Mouse (Mus musculus) bone marrow macrophage, adult 2 months (primary cell): ENCODE measurements at regions not wholly inside any gene's neighbourhood (a gene's known extent, or its start where the extent isn't known, plus 50 kb on each side); places are given as distances from the start of the nearest gene placed in this dataset.

Experiments used
- H3K27ac ChIP-seq: 2 replicates; pipeline ENCODE4 v1.5.1; 2012; ENCODE audit warnings: low read depth, low read length; ENCODE audit not compliant: insufficient read depth
- H3K4me1 ChIP-seq: 2 replicates; pipeline ENCODE4 v1.6.1; 2012; ENCODE audit warnings: low read length; ENCODE audit not compliant: control insufficient read depth, insufficient read depth
- H3K4me3 ChIP-seq: 2 replicates; pipeline ENCODE4 v1.5.1; 2012; ENCODE audit warnings: mild to moderate bottlenecking, low read length, moderate library complexity; ENCODE audit not compliant: insufficient read depth
- CTCF ChIP-seq: IDR thresholded peaks from 2 replicates; pipeline ENCODE4 v1.5.1; 2012; ENCODE audit warnings: low read depth, mild to moderate bottlenecking, low read length, moderate library complexity
- POLR2A ChIP-seq: IDR thresholded peaks from 2 replicates; pipeline ENCODE4 v1.6.1; 2012; ENCODE audit warnings: mild to moderate bottlenecking, low read depth, low read length, borderline replicate concordance

DNA sequence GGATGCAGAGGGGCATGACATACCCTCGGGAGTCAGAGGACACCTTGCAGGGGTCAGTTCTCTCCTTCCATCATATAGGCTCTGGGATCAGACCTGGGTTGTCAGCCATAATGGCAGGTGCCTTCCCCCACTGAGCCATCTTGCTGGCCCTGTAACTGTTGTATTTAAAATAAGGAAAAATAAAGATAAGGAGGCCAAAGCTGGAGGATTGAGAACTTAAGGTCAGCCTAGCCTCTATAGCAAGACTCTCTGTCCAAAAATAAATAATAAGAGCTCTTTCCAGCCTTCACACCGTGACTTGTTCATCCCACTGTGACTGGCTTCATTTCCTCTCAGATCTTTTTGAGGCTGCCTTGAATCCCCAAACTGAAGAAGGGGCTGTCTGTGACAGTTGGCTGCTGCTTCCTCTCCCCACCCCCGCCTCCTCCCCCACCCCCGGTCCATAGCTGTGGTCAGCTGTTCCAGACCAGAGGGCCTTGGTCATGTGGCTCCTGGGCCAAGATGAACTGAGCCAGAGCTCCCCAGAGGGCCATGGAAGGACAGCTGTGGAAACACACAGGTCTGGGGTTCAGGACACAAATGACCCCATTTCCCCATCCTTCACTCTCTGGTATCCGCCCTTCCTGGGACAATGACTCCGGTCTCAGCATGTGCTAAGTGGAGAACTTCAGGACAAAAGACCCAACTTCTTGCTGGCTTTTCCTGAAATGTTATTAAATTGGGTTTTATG is 81.6 kb upstream of the Errfi1 start:
- Histone ChIP-seq H3K4me1 (peaks cover 2% of the 10 kb centered on the region), H3K27ac (no peak overlapping the region), H3K4me3 (no peak overlapping the region)
- TF ChIP-seq POLR2A: no peak

DNA sequence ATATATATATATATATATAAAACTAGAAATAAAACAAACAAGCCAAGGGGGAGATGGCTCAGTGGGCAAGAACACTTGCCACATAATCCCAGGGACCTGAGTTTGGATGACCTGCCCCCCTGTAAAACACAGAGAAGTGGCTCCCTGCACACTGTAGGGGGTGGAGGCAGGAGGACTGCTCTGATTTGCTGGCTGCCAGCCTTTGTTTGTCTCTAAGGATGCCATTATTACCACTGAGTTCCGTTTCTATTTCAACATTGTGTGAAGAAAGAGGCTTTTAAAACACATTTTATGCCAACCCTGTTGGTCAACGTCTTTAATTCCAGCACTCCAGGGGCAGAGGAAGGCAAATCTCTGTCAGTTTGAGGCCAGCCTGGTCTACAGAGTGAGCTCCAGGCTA is 82.2 kb upstream of the Errfi1 start:
- TF ChIP-seq POLR2A: no peak
- TF ChIP-seq CTCF: no peak
- Histone ChIP-seq H3K4me1 (peaks cover 2% of the 10 kb centered on the region), H3K27ac (no peak overlapping the region), H3K4me3 (no peak overlapping the region)

DNA sequence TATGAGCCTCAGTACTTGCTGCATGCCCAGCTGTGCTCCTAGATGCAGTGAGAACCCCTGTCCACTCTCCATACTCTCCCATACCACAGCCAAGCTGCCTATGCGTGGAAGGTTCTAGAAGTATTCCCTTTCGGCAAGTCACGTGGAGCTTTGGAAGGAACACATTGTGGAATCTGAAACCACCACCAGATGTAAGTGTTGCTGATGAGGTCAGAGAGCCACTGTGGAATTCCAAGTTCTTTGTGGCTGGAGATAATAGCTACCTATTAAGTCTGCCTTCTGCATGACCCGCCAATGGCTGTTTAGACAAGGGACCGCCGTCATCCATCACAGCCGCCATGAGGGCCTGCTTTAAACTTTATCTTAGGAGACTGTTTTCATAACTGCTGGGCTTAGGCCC is 84.7 kb upstream of the Errfi1 start:
- H3K4me3 ChIP-seq: no peak overlapping the region
- peaks cover 2% of the 10 kb centered on the region for H3K4me1 ChIP-seq
- H3K27ac ChIP-seq: no peak overlapping the region
- no peak for TF ChIP-seq POLR2A
- no peak for TF ChIP-seq CTCF

DNA sequence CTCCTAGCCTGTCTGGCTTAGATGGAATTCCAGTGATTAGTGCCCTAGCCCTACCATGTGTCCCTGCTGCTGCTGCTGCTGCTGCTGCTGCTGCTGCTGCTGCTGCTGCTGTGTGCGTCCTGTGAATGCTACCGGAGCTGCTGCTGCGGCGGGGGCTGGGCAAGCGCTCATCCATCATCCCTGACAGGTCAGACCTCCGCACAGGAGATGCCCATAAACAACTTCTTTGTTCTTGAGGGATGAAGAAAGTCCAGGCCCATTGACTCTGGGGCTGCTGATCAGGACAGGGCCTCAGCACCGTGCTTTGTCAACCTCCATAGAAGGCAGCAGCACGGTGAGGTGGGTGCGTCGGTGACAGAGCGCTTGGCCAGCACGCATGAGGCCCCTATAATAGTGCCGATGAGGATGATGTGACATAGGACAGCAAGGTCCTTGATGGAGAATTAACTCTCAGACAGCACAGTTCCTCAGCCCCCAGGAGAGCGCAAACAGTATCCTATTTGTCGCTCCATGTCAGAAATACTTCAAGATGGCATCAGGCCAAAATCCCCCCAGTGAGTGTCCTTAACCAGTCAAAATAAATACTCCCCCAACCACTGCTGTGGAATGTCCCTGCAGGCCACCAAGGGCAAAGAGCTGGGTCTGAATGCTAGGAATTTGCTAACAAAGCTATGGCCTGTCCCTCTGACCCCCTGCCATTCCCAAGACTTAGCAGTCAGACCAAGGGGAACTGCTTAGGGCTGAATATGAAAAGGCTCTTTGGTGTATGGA is 95.1 kb upstream of the Errfi1 start:
- Histone ChIP-seq H3K4me1 (no peaks in the 10 kb centered on the region), H3K4me3 (no peak overlapping the region), H3K27ac (no peak overlapping the region)
- TF ChIP-seq CTCF (no peak), POLR2A (no peak)

DNA sequence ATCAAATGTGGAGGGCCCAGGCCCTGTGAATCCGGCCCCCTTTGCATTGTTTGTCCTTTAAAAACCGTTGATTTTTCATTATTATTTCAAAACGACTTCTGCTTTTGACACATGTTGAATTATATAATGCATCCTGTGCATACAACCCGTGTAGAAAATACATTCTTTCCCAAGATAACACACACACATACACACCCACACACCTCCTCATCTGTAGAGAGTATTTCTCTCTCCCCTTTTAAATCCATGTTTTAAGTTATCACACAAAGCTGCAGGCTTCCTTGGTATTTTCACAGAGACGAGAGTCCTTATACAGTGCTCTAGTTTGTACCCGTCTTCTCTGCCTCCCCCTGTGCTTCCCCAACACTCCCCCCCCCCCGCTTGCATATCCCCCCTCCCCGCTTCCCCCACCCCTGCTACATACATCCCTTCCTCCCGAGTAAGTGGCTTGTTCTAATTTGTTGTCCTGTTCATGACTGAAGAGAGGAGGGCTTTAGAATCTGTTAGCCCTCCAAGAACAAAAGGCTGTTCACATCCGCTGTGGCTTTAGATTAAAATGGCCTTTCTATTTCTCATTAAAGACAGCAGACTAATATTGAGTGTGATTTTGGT is 95.8 kb upstream of the Errfi1 start:
- Histone ChIP-seq H3K27ac (no peak overlapping the region), H3K4me1 (no peaks in the 10 kb centered on the region), H3K4me3 (no peak overlapping the region)
- TF ChIP-seq POLR2A (no peak), CTCF (no peak)

DNA sequence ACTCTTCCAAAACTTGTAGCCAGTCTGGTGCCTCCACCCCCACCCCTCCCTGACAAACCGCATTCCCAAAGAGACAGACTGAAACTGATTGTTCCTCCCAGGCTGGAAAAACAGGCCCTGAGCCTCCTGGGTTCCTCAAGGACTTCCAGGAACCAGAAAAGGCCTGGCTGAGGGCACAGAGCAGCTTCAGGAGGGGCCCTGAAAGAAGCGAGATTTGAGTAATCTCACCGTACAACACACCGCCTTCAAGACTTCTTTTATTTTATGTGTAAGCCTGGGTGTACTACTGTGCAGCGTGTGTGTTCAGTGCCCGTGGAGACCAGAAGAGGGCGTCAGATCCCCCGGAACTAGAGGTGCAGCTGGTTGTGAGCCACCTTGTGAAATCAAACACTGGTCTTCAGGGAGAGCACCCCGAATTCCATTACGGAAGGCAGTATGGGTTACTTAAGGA is 96.4 kb upstream of the Errfi1 start:
- TF ChIP-seq POLR2A (no peak), CTCF (peak; percentile 31; the same call in 1 of the 2 replicates)
- no peak overlapping the region for H3K4me3 ChIP-seq
- no peak overlapping the region for H3K27ac ChIP-seq
- H3K4me1 ChIP-seq: no peaks in the 10 kb centered on the region

DNA sequence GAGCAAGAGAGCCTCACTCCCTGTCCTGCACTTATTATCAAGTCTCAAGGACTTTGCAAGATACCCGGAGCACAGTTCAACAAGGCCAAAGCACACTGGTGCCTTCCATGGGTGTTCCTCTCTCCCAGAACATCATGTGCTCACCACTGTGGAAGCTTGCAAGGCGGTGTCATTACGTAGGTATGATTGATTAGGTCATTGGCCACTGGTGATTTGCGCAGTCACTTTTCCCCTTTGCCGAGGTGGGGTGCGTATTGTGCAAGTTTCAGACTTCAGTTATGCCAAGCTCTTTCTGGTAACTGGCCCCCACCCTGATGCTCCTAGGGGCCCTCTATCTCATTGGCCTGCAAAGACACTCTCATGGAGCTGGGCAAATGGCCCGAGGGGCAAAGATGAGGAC is 98.3 kb upstream of the Errfi1 start:
- Histone ChIP-seq H3K4me1 (no peaks in the 10 kb centered on the region), H3K4me3 (no peak overlapping the region), H3K27ac (no peak overlapping the region)
- no peak for TF ChIP-seq CTCF
- TF ChIP-seq POLR2A: no peak

DNA sequence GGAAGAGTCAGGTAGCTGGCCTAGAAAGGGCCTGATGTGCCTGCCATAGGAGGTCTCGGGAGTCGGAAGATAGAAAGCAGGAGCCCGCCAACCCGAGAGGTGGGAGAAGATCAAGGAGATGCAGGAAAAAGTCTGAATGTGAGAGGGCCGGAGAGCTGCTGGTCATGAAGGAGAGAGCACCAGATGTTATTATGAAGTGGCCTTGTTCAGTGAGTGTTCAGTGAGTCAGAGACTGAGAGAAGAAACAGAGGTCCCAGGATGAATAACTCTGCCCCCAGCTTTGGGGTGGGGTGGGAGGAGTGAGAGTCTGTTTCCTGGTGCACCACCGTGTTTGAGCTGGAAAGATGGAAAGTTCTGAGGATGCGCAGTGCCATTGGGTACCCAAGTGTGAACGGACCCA is 100.2 kb upstream of the Slc45a1 start:
- H3K4me3 ChIP-seq: no peak overlapping the region
- H3K4me1 ChIP-seq: no peaks in the 10 kb centered on the region
- no peak overlapping the region for H3K27ac ChIP-seq
- TF ChIP-seq POLR2A: no peak
- TF ChIP-seq CTCF: no peak

DNA sequence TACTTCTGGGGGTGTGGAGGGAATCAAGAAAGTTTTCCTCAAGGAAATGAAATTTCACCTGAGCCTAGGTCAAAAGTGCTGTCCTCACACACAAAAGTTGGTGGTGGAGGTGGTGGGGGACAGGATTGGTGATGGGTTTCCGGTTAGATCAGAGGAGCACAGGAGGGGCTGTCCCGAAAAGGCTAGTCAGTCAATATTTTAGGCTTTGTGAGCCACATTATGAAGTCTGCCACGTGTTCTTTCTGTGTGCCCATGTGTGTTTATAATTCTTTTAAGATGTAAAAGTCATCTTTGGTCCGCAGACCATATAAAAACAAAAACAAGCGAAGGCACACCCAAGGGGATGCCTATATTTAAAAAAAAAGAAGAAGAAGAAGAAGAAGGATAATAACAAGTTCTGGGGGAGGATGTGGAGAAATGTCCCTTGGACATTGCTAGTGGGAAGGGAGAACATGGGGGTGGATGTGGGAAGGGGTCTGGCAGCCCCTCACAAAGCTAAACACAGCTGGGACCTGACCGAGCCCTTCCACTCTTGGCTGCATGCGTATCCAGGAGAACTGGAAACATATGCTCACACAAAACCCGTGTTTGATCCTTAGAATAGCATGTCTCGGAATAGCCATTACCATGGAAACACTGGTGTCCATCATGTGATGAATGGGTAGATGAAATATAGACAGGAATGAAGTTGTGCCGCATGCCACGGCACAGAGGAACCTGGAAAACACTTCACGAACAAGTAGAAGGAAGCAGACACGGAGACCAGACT is 98.7 kb upstream of the Slc45a1 start:
- Histone ChIP-seq H3K27ac (no peak overlapping the region), H3K4me1 (peaks cover 8% of the 10 kb centered on the region), H3K4me3 (no peak overlapping the region)
- TF ChIP-seq CTCF: no peak
- TF ChIP-seq POLR2A: no peak
